Mouse (Mus musculus) layer of hippocampus, adult 8-10 months (tissue): Measurements from ENCODE around the gene Serpina3m. TPM values are rescaled to one million over a fixed set of nuclear protein-coding genes. Genes with fewer than 3 reads are reported as not detected.

Source experiments
- total RNA-seq, 4 experiments: library from RNA; stranded (reverse); gene quantifications; 2 replicates each; pipeline ENCODE4 v1.2.4; 2022

Gene Serpina3m
- total RNA-seq, 4 experiments from 2014 or later, result 0.83 to 1.3 (median 0.97) TPM; not detected in 1

Other genes with a start within 250 kb of the Serpina3m start
- gene Serpina5, start 237.4 kb upstream of the Serpina3m start, total RNA-seq, result not detected
- not detected for gene Serpina3a, start 225.8 kb upstream of the Serpina3m start, total RNA-seq
- not detected for gene Serpina3b, start 210.5 kb upstream of the Serpina3m start, total RNA-seq
- gene Serpina3c, start 184.6 kb upstream of the Serpina3m start, total RNA-seq, result under 1 TPM; 0.20 to 0.59 (median 0.37) TPM
- under 1 TPM in 1 of 4 experiments, not detected in 3; 0.34 TPM for gene Serpina3f, start 123.9 kb upstream of the Serpina3m start, total RNA-seq
- gene Serpina3g, start 102.2 kb upstream of the Serpina3m start, total RNA-seq, result 1 to 10 TPM; 1.9 to 3.1 (median 2.4) TPM
- gene Serpina3i, start 75.4 kb upstream of the Serpina3m start, total RNA-seq, result 1 to 10 TPM; 1.2 to 2.3 (median 1.7) TPM
- gene Serpina3j, start 23.9 kb upstream of the Serpina3m start, total RNA-seq, result not detected
- gene Serpina3k, start within 50 bp of the Serpina3m start, total RNA-seq, result not detected
- gene Serpina3n, start 68.2 kb downstream of the Serpina3m start, total RNA-seq, result 100 to 1,000 TPM in 2 of 4 experiments, 10 to 100 TPM in 2; 66.0 to 259 (median 118) TPM
- gene Gsc, start 134.8 kb downstream of the Serpina3m start, total RNA-seq, result not detected